Mouse (Mus musculus): ENCODE measurements around the gene Npr2. TPM values are rescaled to one million over a fixed set of nuclear protein-coding genes. Genes with fewer than 3 reads are reported as not detected.
"Not testable (repeated sequence)": the region's sequence is repeated elsewhere in the genome, so short reads cannot be mapped to it uniquely, and the experiment has no call there.

Gene Npr2
- total RNA-seq (2021), result 10 to 100 TPM; 42.9 to 49.7 TPM
- long read RNA-seq, experiment 1, transcript Npr2-201 (22 exons, 3,660 nt), result major isoform, 25 of 41 reads
- long read RNA-seq, experiment 1, partial matches to known transcripts, result 9 of 41 reads
- long read RNA-seq, experiment 1, other reads (novel, unspliced or antisense), result 7 of 41 reads
- long read RNA-seq, experiment 2, transcript Npr2-201 (22 exons, 3,660 nt), result major isoform, 46 of 66 reads
- long read RNA-seq, experiment 2, partial matches to known transcripts, result 10 of 66 reads
- long read RNA-seq, experiment 2, other reads (novel, unspliced or antisense), result 10 of 66 reads

DNA sequence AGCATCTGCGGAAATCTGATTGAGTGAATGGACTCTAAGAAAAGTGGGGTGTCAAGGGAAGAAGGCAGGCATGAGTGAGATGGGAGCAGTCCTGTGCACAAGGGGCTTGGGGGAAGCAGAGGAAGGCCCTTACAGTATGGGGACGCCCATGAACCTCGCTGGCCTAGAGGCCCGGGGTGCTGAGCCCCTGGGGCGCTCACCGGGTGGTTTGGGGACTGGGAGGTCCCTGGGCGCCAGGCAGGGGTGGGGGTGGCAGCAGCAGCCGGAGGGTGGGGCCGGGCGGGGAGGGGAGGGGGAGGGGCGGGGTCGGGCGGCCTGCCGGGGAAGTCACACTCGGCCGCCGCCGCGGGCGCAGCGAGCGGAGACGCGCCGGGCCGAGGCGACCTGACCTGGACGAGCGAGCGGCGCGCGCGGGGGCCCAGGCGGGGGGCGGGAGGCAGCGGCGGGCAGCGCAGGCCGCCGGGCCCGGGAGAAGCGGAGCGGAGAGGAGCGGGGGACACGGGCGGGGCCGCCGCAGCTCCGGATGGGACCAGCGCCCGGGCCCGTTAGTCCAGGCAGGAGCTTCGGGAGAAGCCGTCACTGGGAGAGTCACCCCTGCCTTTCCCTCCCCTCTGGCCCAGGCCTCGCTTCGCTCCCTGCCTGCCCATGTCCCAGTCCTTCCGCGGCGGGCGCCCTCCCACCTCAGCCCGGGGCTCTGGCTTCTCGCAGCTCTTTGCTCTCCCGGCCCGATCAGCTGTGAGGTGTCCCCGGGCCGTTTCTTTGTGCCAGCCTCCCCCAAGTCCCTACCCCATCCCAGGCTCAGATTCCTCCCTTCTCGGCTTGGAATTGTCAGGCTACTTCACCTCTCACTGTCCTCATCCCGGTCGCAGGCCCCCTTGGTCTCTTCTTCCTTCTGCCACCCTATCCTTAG lies at the start of gene Npr2:
Gene Npr2 (plus strand): TSS at position 890 of the 910 bp plus-strand sequence.
- DNase-seq (ENCODE audit: low spot score in 2 of 2), result peak; percentile 49 to 65

DNA sequence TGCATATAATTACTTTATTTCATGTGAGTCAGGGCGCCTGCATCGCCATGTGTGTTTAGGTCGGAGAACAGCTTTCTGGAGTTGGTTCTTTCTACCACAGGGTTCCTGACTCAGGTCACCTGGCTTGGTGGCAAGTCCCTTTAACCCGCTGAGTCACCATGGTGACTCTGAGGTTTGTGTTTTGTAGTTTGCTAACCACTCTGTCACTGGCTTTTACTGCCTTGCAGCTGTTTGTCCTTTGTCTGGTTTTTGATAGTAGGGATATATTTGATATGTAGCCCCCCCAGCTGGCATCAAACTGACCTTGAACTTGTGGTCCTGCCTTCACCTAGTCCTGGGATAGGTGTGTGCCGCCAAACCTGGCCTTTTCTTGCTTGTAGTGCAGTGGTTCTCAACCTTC lies 49.5 kb upstream of the Npr2 start:
- no peak for DNase-seq (ENCODE audit: low spot score in 2 of 2)

GRCm38 (mm10) chr4:43583421-43583820 lies 48.3 kb upstream of the Npr2 start:
- DNase-seq (ENCODE audit: low spot score in 2 of 2), result no peak

- DNase-seq (ENCODE audit: low spot score in 2 of 2), result no peak
These were observed 47.0 kb upstream of the Npr2 start, which contains the start of gene Msmp for GRCm38 (mm10) chr4:43584444-43585416. Gene Msmp (minus strand): TSS chr4:43584494.

DNA sequence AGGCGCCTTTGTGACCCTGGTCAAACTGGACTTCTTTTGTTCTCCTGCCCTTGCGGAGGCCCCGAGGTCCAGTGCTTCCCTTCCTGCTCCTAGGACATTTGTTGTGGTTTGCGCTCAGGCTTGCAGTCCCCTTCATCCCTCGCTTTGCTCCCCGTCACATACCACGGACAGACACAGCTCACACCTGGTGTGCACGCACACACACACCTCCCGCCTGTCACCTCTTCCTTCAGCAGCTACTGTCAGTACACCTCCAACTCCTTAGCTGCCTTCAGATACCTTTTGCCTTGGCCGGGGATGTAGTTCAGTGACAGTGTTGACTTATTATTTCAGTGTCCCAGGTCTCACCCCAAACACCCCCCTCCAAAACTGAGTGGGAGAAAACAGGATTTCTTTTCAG lies 46.1 kb upstream of the Npr2 start:
- DNase-seq (ENCODE audit: low spot score in 2 of 2), result no peak

DNA sequence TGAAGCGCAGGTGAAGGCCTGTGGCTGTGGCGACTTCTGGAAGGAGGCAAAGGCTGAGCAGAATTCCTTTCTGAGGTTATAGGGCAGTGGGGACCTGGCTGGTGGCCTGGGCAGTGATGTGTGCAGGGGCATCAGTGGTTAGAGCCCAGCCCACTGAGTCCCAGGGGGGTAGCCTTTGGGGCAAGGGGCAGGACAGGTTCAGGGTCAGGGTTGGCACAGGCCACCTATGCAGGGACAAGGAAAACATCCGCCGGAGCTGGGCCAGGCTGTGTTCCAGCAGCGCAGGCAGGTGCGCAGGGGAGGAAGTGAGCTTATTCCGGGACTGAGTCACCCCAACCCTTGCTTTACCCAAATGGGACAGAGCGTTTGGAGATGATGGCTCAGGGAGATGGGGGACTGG lies 45.3 kb upstream of the Npr2 start:
- no peak for DNase-seq (ENCODE audit: low spot score in 2 of 2)

GRCm38 (mm10) chr4:43587681-43588080 lies 44.1 kb upstream of the Npr2 start:
- no peak for DNase-seq (ENCODE audit: low spot score in 2 of 2)

GRCm38 (mm10) chr4:43591543-43591942 lies 40.2 kb upstream of the Npr2 start:
- DNase-seq (ENCODE audit: low spot score in 2 of 2), result no peak

- DNase-seq (ENCODE audit: low spot score in 2 of 2), result no peak
These were observed 39.8 kb upstream of the Npr2 start for GRCm38 (mm10) chr4:43591961-43592360.

DNA sequence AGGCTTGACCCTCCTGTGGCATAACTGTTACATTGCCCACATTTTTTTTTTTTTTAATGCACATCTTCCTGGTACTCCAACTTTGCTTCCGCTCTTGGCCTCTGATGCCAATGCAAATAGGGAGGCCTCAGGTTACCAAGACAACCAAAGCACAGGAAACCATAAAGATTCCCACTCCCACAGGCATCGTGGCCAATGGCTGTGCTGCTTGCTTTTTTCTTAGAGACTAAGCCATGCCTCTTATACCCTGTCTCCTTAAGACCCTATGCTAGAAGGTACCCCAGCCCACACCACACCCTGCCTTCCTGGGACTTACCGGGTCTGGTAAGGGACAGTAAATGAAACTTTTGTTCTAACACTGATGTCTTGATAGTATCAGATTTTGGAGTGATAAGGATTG lies 38.3 kb upstream of the Npr2 start:
- DNase-seq (ENCODE audit: low spot score in 2 of 2), result no peak

DNA sequence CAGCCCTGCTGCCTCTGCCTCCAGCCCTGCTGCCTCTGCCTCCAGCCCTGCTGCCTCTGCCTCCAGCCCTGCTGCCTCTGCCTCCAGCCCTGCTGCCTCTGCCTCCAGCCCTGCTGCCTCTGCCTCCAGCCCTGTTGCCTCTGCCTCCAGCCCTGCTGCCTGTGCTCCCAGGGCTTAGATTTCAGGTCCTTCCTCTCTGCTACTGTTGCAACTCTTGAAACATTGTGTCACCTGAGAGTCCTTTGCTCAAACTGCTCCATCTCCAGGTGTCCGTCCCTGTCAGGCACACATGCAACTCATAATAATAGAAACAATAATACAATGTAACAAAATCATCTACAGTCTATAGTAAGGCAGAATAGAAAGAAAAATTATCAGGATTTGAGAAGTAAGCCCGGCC lies 35.1 kb upstream of the Npr2 start:
- not testable (repeated sequence) for DNase-seq (ENCODE audit: low spot score in 2 of 2)

- no peak for DNase-seq (ENCODE audit: low spot score in 2 of 2)
These were observed 33.5 kb upstream of the Npr2 start for GRCm38 (mm10) chr4:43598200-43598599.

DNA sequence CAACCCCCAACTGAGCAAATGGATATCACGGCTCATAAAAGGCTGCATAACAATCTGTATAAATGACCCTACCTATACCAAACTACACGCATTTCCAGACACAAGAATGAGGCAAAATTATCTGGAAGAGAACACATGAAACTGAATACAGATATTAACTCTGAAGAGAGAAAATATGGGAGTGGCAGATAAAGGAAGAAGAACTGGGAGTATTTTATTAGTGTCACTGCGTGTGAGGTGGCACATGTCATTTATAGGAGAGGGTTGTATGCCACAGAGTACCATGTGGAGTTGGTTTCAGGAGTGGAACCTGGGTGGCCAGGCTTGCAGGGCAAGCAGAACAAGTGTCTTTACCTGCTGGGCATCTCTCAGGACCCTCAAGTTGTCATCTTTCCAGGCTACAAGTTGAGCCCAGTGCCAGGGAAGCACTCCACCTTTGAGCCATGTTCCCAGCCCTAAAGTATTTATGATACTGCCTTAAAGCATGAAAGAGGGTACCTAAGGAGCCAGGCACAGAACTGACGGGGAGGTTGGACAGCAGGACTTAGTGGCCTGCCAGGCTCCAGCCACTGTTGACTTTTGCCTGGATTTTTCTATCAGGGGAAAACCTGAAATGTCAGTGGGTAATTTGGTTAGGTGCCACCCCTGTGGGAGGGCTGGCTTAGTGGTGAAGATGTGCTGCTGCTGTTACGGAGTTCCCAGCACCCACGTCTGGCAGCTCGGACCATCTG lies 32.9 kb upstream of the Npr2 start:
- DNase-seq (ENCODE audit: low spot score in 2 of 2), result no peak

- no peak for DNase-seq (ENCODE audit: low spot score in 2 of 2)
These were observed 31.4 kb upstream of the Npr2 start for GRCm38 (mm10) chr4:43600195-43600934.

GRCm38 (mm10) chr4:43604099-43604498 lies 27.6 kb upstream of the Npr2 start:
- no peak for DNase-seq (ENCODE audit: low spot score in 2 of 2)

GRCm38 (mm10) chr4:43604751-43605685 lies 26.7 kb upstream of the Npr2 start:
- no peak for DNase-seq (ENCODE audit: low spot score in 2 of 2)

DNA sequence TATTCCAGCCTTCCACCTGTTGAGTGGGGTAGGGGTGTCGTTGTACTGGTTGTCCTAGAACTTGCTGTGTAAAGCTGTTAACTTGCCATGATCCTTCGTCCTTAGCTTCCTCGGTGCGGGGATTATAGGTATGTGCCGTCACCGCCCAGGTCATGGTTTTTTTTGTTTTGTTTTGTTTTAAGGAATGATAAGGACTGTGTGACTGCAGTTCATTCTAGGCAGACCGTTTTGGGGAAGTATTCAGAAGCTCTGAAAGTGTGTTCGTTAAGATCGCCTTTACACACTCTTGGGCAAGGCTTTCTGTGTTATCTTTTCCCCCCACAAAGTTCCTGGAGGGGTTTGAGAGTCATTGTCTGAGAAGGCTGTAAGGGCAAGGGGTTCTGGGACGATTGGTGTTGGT lies 19.2 kb upstream of the Npr2 start:
- no peak for DNase-seq (ENCODE audit: low spot score in 2 of 2)

DNA sequence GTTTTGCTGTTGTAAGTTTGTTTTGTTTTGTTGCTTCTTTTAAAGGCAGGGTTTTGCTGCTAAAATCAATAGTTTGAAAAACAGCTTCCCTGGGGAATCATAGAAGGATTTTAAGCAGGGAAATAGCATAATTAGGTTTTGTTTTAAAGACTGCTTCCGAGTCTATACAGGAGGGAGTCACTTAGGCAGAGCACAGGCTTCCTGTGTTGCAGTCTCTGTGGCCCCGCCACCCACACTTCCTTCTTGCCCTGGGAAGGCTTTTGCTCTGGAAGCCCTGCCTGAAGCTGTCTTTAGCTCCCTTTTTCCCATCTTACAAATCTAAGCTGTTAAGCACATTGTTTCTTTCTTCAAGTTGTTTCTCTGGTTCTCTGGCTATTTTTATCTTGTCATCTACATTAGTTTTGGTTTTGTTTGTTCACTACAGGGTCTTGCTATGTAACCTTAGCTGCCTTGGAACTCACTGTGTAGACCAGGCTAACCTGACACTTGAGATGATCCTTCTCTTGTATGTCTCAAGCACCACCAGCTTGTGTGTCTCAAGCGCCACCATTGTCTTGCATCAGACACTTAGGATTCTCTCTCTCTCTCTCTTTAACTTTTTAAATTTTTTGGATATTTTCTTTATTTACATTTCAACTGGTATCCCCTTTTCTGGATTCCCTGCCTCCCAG lies 18.5 kb upstream of the Npr2 start:
- DNase-seq (ENCODE audit: low spot score in 2 of 2), result no peak
